Mouse (Mus musculus) urinary bladder, adult 2 months (tissue): ENCODE measurements at regions not wholly inside any gene's neighbourhood (a gene's known extent, or its start where the extent isn't known, plus 50 kb on each side); places are given as distances from the start of the nearest gene placed in this dataset.

Experiments used
- DNase-seq: peaks from one replicate; pipeline ENCODE4 v3.0.0; 2022; ENCODE audit warnings: low spot score

DNA sequence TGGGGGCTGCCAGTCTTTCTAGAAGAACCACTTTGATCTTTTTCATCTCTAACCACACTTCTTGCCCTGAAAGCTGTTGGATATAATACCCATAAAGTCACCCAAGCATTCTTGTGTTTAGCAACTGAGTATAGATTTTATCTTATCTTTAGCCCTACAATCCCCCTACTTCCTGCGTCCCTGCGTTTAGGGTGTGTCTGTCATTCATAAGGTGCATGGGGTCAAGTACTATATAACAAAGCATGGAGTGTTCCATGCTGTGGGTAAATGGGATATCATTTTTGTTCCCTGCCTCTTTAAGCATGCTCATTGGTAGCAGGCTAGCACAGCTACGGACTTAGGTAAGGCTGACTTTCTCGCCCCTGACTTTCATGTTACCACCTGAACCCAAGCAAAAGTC lies 122.5 kb upstream of the Twist2 start:
- DNase-seq = no peak

DNA sequence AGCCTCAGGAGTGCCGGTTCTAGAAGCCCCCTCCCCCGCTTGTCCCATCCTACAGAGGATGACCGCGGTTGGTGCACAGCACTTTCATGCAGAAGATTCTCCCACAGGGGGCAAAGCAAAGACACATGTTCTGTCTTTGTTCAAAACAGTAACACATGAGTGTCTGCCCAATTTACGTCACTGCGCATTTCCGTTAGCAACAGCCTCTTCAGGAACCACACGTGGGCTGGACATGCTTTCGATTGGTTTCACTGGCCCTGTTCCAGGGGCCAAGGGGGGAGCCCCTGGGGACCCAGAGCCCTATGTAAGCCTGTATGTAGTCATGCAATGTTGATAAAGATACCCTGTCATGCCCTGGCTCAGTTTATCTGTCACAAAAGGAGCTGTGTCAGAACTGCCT lies 116.2 kb upstream of the Twist2 start:
- DNase-seq = no peak

DNA sequence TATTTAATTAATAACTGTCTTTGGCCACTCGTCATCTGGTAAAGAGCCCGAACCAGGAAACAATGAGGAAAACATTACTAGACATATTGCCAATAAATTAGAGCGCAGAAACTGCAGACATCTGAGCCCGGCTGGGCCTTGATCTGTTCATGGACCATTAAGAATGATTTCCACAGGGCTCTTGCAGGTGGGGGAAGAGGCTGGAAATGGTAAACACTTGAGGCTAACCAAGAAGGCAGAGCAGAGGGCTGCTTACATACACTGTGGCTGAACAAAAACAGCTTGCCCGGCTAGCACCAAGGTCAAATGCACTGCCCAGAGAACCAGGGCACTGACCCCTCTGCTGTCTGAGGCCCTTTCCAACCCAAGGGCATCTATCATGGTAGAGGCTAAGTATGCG lies 115.5 kb upstream of the Twist2 start:
- DNase-seq = no peak

DNA sequence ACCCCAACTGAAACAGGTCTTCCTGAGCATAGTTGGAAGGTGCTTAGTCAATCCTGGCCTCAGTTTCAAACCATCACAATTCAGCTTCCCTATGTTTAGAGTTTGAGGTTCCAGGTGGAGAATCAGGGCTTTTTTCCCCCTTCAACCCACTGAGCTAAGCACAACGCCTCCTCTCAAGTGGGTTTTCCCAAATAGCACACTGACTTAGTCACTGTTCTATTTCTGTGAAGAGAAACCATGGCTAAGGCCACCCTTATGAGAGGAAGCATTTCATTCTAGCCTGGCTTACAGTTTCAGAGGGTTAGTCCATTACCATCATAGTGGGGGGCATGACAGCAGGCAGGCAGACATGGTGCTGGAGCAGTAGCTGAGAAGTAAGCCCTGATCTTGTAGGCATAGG lies 109.7 kb upstream of the Twist2 start:
- no peak for DNase-seq

DNA sequence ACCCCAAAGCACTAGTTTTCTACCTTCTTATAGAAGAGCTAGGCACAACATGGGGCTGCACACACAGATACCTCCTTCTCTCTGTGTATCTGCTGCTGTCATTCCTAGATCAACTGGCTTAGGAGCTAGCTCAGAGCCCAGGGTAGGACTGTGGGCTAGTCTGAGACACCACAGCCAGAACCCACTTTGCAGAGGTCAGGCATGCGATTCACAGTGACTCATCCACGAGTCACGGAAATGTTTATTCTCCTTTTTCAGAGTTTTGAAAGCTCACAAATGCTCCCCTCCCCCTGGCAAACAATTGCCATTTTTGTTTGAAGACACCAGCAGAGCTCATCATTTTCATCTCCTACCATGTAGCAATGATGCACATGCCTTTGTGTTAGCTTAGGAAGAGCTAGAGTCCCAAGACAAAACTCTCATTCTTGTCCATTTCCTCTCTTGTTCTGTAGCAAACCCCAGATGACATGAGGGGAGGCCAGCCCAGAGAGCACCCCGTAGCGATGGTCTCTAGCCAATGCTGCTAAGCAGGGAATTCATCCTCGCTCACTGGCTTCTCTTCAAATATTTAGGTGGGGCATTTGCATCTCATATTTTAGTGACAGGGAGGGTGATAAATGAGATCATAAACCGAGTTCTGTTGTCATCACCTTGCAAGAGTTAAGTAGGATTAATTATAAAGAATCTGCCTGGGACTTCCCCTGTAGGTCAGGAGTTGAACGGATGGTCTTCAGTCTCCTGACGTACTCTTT lies 108.4 kb upstream of the Twist2 start:
- no peak for DNase-seq

DNA sequence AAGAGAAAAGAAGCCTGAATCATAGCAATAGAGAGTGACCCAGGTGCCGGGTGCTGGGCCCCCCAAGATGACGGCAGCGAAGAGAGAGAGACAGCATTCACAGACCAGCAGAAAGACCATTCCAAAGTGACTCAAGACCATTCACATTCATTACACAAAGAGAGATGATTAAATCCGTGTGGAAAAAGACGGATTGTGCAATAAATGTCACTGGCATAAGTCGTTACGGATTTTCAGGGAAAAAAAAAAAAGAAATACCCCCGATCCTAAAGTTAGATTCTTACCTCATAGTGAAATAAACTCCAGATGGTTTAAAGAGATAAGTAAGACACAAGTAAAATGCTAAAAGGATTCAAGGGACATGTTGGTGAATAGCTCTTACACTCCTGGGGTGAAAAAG lies 104.2 kb upstream of the Twist2 start:
- no peak for DNase-seq

DNA sequence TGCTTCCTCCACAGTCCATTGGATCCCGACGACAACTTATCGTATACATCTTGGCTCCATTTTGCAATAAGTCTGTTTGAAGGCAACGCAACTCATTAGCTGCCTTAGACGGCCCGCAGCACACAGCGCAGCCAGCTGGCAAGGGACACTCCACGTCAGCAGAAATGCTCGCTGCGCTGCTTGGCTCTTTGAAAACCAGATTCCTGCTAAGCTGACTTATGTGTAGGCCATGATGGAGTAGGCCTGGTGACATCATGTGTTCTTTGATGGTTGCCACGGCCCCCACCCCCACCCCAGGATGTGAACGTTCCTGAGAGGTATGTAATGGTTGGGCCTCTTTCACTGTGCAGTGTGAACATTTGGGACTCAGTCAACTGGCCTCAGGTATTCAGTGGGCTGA lies 99.8 kb upstream of the Twist2 start:
- no peak for DNase-seq

DNA sequence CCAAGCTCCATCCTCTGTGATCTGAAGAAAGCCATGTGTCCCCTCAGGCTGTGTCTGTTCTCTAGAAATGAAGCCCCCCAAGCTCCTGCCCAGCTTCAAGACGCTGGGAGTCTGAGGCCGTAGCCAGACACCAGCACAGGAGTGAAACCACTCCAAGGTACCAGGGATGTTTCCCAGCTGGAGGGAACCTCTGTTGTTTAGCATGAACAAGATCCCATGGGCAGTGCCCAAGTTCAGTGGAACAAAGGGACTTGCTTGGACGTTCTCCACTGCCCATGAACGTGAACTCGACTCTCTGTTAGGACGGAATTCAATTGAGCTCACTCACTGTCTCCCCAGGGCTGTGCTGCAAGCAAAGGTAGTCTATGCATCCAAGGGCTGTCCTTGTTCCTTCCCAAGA lies 99.2 kb upstream of the Twist2 start:
- no peak for DNase-seq

DNA sequence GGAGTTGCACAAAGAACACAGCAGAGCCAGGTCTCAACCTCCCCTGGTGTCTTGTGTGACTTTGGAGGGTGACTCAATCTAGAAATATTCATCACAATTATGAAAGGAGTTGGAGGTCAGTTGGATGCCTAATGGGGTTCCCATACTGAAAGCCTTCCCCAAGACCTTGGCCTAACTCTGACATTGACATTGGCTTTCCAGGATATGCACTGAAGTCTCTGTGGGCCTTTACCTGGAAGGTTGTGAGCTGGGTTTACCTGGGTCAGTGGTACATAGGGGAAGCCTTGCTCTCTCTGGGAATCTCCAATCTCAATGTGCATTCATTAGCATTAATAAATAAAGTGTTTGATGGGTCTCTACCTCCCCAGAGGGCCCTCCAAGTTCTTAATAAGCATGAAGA lies 98.5 kb upstream of the Twist2 start:
- DNase-seq = no peak

DNA sequence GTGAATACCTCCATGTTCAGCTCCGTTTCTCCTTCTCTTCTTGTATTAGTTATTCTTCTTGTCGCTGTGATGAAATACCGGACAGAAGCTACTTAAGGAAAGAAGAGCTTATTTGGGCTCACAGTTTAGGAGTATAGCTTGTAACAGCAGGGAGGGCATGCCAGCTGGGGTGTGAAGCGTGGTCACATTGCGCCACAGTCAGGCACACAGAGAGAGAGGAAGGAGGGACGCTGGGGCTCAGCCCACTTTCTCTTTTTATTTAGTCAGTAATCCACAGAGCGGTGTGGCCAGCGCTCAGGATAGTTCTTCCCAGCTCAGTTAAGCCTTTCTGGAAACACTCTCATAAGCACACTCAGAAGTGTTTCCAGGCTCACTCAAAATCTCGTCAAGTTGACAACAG lies 95.8 kb upstream of the Twist2 start:
- peak; percentile 15 for DNase-seq

DNA sequence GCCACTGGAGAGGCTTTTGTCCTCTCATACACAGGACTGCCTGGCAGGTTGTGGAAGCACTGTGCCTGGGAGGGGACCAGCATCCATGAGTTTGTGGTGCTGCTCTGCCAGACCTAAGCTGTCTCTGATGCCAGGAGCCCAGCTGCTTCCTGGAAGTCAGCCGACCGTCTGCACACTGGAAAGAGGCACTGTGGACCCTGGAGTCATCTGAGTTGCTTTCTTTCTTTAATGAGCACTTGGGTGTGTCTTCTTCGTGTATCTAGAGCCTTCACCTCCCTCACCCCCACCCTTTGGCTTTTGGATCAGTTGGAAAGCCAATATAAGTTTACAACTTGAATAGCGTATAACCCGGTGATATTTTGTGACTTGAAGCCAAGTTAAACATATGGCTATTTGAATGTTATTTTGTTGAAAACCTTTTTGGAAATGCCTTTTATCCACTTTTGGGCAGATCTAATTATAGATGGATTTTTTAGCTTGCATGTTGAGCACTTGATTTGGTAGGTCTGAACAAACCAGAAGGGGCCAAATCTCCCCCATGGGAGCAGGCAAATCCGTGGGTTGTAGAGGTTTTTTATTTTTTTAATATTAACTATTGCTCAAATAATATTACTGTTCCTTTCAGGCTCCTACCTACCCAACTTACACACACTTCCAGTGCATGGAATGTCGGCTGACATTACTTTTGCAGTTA lies 92.6 kb upstream of the Twist2 start:
- peak; percentile 15 for DNase-seq

DNA sequence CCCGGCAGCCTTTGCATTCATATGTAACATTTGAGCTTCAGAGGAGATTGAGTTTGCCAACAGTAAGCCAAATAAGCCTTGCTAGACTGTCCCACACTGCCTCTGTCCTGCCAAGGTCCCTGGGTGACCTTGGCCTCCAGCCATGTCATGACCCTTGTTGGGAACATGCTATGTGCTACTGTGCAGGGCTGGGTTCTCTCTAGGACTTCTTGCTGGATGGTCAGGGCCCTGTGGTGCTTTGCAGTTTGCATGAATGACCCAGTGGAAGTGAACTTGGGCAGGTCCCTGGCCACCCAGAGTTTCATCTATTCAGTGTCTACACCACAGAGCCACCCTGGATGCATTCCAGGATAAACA lies 92.0 kb upstream of the Twist2 start:
- peak; percentile 15 for DNase-seq

DNA sequence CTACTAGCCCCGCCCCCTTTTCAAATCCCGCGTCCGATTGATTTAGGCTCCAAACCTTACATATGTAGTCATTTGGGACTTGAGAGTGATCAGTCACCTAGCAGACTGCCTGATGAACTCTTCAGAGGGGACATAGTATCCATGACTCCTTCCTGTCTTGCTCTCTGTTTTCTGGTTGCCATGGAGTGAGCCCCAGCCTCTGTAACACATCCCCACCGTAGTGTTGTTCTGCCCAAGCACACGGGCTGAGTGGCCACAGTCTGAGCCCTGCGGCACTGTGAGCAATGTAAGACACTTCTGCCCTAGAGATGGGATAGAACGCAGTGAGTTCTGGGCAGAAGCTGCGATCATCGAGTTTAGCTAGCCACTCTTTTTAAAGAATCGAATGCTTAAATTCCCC lies 88.1 kb upstream of the Twist2 start:
- no peak for DNase-seq

DNA sequence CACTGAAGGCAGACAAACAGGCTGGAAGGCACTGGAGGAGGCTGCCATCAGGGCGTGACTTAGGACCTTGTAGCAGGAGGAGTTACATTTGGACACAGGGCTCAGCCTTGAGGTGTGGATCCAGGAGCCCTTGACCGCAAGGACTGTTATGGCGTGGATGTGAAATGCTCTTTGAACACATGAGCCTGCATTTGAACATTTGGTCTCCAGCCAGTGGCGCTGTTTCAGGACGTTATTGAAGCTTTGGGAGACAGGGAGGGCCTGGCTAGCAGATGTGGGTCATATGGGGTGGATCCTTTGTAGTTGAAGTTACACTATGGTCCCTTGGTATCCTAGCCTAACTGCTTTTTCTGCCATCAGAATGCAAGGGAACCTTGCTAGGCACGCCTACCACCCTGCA lies 87.0 kb upstream of the Twist2 start:
- DNase-seq = no peak

DNA sequence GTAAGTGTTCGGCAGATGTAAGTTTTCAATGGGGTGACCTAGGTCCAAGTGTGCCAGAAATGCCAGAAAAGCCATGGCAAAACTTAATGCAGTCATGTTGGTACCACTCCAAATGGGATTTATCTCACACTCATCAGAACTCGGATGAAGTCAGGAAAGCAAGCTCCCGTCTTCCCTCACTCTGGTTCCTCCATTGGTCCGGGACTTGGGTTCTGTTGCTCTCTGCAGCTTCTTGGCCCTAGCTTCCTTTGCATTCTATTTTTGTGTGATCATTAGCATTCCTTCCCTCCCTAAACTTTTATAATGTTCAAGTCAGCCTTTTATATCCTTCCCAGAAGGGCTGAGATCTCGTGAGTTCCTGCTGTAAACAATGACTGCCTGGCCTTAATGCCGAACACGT lies 85.9 kb upstream of the Twist2 start:
- no peak for DNase-seq

DNA sequence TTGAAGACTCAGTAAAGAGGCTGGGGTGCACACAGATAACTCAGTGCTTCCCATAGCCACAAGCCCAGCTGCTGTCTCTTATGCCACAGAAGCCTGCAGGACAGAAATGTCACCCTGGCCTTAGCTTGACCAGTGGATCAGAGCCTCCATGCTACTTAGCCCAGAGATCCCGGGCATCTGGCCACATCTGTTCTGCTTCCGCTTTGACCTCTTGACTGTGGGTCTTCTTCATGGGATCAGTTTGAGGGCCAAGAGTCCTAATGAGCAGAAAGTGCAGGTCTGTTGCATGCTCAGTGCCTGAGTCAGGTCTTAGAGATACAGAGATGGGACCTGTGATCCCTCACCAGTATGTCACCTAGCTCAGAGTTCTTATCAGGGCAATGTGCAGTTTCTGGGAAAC lies 85.5 kb upstream of the Twist2 start:
- DNase-seq = peak; percentile 17

DNA sequence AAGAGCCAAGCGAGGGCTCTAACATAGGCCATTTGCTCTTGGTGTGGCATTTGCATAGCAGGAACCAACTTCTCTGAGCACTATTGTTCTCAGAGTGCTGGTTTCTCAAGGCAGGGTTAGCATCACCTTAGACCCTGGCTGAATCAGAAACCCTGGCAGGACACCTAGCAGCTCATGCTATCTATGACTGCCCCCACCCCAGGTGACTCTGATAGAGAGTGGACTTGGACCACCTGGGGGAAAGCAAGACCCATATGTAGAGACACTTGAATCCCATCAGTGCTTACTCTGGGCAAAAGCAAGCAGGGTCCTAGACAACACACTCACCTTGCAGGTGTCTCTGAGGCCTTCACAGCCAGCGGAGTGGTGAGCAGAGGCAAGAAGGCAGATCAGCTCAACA lies 84.4 kb upstream of the Twist2 start:
- DNase-seq = peak; percentile 8

DNA sequence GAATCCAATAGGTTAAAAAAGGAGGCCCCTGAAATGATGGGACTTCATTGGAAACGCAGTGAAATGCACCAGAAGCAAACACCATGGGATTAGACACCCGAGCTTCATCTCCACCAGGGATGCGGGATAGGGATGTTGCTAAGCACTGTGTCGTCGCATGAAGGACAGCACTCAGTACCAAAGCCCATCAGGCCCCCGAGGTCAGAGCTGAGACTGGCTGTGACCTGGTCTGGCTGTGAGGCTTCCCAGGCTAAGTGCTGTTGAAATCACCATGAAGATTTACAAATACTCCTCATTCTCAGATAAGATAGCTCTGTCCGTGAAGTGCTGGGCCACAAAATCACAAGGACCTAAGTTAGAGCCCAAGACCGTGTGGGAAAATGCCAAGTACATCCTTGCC lies 83.3 kb upstream of the Twist2 start:
- DNase-seq = peak; percentile 9

DNA sequence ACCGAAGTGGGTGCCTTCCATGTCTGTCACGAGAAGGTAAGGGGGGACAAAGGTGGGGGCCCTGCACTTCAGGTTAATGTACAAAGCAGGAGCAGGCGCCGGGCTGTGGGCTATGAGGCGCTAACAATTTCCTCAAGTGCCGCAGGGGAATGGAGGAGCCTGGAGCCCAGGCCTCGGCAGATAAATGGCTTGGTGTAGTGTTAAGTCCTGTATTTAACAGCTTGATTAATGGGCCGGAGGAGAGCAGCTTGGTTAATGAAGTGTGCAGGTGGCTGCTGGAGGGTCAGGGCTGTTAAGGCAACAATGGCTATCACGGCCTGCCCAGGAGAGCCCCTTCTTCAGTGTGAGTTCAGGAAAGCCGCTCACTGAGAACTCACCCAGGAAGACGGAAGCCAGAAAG lies 72.0 kb upstream of the Twist2 start:
- DNase-seq = no peak

DNA sequence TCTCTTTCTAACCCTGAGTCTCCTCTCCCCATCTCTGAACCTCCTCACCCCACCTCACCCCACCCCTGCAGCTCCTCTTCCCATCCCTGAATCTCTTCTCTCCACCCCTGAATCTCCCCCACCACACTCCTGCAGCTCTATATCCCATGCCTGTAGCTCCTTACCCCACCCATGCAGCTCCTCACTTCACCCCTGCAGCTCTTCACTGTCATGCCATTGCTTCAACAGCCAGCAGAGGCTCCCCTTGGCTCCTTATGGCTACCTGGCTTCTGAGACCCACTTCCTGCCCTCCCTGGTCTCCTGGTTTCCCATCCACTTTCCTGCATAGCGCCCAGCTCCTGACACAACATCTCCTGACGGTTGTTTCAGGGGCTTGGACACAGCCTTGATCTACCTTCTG lies 71.0 kb upstream of the Twist2 start:
- DNase-seq = no peak

DNA sequence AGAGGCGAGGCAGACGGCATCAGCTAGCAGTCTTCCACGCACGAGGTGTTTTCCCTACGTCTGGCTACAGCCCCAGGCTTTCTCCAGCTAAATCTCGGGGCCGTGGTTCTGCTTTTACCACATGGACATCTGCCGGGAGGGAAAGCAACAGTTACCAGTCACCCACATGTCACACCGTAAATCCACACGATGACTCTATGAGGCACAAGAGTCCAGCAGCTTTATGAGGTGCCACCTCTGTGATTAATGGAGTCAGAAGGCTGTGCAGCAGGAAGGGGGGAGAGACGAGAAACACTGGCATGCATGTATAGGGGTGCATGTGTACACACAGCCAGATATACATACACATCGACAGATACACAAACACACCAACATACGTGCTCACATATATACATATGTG lies 69.6 kb upstream of the Twist2 start:
- DNase-seq = peak; percentile 15

DNA sequence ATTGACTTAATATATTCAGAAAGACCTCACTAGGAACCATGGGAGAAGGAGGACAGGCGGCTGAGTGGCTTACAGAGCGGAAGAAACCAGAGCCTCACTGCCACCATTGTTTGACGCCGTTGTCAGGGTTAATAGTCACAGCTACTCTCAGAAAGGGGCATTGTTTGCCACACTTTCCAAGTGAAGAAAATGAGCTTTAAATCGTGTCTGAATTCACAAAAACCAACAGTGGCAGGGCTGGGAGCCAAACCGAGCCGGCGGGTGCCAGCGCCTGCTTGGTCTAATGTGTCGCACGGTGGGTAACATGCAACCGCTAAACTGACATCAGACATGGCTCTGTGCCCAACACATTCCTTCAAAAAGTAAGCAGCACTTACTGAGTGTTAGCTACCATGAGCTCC lies 68.8 kb upstream of the Twist2 start:
- DNase-seq = peak; percentile 15

DNA sequence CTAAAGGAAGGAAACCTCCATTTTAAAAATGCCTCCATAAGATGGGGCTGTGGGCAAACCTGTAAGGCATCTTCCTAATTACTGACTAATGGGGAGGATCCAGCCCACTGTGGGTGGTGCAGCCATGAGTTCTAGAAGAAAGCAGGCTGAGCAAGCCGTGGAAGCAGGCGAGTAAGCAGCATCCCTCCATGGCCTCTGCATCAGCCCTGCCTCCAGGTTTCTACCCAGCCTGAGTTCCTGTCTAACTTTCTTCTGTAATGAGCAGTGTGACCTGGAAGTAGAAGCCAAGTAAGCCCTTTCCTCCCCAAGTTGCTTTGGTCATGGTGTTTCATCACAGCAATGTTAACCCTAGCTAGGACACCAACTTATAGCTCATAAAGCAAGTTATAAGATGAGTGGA lies 66.5 kb upstream of the Twist2 start:
- no peak for DNase-seq

DNA sequence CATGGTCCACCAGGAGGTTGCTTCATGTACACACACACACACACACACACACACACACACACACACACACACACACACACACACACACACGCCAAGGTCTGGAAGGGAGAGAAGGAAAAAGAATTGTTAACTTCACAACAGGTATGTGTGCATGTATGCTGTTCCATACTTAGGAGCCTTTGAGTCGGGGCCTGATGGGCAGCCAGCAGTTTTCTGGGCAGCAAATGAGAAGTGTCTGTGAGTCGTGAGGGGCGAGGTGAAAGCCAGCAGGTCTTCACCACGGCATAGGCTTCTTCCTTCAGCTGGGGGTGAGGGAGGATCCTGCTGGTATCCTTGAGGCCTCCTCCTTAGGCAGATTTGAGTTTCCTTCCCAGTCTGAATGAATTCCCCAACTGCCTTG lies 65.8 kb upstream of the Twist2 start:
- peak; percentile 5 for DNase-seq
